Mouse (Mus musculus): Measurements from ENCODE around the gene Tex19.1.

DNA sequence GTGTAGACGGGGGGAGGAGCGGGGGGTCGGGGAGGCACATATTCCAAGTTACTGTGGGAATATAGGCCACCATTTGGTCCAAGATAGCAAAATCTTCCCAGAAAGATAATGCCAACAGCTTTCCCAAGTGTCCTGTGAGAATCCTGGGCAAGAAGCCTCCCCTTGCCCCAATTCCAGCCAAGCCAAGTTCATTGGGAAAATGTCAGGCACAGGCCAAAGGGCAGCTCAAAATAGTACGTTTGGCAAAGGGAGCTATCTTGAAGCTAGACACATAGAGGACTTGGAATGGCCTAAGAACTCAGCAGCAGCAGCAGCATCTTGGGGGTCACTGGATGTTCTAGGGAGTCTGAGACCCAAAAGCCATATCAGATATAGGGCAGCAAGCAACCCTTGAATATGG, 17.8 kb downstream of the Tex19.1 start:
- no peak for TF ChIP-seq CTCF (IDR thresholded peaks at IDR 0.05)
- TF ChIP-seq EP300 (IDR thresholded peaks at IDR 0.05) = no peak
